Mouse (Mus musculus): ENCODE results near the gene Nfkbib.

Nfkbib gene

DNA sequence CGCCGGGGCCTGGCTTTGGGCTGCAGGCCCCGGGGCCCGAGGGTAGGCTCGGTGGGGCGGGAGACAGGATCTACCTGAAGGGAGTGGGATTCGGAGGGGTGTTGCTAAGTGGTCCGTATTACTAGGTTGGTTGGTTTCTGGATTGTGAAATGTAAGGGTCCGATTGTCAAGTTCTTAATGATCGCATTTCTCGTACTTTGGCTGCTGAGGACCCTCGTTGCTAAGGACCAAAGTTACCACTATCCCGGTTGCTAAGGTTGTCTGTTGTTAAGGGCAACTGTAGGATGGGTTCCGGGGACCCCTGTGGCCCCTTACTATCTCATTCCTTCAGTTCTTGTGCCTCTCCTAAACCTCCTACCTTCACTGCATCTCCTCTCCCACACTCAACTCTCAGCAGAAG lies 402 bp downstream of the Nfkbib start:
- DNase-seq (ENCODE audit: low spot score): no peak

DNA sequence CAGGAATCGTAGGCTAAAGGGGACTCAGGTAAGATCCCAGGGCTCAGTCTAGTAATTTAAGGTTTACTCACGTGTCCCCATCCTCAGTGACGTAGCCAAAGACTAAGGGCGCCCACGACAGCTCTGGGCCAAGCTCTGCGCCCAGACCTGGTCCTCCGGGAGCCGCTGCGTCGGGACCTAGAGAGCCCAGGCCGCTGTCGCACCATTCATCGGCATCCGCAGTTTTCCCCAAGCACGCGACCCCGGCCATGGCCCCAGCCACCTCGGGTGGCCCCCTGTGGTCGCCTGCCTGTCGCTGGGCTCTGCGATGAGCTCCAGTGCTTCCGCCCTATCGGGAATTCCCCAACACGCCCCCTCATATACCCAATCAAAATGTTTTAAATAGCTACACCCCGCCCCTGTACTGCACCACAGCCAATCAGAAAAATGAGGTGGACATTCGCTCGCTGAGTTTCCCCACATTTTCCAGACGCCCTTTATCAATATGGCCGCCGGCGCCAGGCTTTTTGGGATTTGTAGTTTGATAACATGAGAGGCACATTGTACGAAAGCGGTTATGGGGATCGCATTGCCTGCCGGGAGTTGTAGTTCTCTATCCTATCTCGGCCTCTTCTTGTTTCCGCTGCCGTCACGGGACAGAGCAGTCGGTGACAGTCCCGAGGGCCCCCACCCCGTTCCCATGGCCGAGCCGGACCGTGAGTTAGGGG lies 986 bp downstream of the Nfkbib start, which contains the start of gene Sirt2:
Gene Sirt2, plus strand, starts transcription at position 563 of the 707 bp plus-strand sequence.
- DNase-seq (ENCODE audit: low spot score): peak; percentile 97

DNA sequence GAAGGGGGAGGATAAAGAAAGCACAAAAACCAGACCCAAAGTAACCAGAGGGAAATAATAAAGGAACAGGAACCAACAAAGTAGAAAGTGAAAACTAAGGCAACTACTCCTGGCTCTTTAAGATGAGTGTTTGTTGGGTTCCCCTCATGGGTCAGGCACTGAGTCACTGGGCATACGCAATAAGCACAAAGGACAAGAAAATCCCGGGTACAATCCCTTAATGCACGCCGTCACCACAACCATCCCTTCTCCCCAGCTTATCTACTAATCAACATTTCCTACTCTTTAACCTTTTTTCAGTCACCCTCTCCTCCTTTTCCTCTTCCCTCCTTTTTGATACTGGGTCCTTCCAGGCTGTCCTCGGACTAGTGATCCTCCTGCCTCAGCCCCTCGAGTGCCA lies 2.1 kb downstream of the Nfkbib start:
- DNase-seq (ENCODE audit: low spot score): no peak

DNA sequence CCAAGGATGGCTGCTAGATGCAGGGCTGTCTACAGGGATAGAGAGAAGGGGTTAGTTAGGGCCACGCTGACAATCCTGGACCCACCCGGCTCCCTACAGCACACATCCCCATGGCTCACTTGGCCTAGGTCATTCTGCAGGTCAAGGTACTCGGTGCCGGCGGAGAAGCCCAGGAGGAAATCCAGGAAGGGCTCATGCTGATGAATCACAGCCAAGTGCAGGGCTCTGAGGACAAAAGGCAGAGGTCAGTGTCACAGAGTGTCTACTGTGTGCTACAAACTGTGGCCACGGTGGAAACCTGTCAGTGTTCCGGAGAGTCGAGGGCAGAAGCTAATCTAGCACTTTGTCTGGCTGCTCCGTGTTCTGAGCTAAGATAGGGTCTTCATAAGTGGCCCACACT lies 5.4 kb downstream of the Nfkbib start:
- no peak for DNase-seq (ENCODE audit: low spot score)

DNA sequence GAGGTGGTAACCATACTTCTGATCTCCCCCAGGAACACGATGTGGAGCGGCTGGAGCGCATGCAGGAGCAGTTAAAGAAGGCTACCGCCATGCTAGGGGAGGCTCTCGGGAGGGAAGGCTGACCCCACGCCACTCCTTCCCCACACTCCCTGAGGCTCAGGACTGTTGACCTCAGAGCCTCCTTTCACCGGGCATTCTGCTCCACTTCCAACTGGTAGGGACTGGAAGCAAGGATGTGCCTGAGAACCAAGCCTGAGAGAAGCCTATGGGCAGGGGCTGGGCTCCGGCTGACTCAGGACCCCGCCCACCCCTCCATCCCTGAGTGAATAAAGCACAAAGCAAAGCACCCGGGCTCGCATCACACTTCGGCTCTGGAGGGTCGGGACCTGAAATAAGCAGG lies 8.7 kb downstream of the Nfkbib start:
- no peak for DNase-seq (ENCODE audit: low spot score)

DNA sequence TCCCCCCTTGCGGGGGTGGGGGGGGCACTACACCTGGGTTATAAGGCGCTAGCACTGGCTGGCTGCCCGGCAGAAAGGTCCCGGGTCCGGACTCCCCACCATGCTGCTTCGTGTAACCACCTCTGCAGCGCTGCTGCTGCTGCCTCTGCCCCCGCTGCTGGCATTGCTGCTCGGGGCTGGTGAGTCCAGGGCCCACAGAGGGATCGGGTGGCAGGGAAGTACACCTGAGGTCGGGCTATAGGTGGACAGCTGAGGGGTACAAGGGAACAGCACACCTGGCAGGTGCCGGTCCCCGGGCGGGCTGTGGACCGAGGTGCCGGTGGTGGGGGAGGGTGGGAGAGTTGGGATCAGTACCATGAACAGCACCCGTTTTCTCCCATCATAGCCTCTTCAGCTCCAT lies 11.2 kb downstream of the Nfkbib start, which contains the start of gene Ccer2:
Gene Ccer2, plus strand, starts transcription at position 96 of the 400 bp plus-strand sequence.
- no peak for DNase-seq (ENCODE audit: low spot score)

- no peak for DNase-seq (ENCODE audit: low spot score)
These were observed 17.4 kb downstream of the Nfkbib start for GRCm38 (mm10) chr7:28749935-28750334.

DNA sequence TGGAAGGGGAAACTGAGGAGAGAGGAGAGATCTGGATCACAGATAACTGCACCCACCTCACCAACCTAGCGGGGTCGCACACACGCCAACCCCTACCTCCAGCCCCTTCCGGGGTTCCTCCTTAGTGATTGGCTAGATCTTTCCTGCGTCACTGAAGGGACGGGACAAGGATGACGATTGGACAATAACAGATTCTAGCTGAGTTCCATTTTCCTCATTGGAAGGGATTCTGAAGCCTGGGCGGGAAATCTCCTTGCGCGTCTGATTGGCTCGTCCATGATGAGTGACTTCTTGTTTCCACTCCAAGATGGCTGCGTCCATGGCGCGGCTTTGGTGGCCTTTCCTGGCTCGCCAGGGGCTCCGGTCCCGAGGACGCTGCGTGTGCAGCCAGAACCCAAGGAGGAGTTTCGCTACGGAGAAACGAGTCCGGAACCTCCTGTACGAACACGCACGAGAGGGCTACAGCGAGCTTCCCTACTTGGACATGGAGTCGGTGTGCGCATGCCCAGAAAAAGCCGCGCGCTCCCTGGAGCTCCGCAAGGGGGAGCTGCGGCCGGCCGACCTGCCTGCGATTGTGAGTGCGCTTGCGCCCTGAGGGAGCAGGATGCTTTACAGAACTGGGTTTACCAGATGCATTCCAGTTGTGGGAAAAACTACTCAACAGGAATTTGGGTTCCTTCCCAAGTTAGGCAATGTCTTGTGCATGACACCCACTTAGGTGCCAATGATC lies 25.4 kb downstream of the Nfkbib start, which contains the start of the genes Mrps12 and Sars2:
Gene Mrps12, minus strand, starts transcription at position 112 of the 730 bp plus-strand sequence.
Gene Sars2, plus strand, starts transcription at position 284 of the 730 bp plus-strand sequence.
- DNase-seq (ENCODE audit: low spot score): peak; percentile 97

DNA sequence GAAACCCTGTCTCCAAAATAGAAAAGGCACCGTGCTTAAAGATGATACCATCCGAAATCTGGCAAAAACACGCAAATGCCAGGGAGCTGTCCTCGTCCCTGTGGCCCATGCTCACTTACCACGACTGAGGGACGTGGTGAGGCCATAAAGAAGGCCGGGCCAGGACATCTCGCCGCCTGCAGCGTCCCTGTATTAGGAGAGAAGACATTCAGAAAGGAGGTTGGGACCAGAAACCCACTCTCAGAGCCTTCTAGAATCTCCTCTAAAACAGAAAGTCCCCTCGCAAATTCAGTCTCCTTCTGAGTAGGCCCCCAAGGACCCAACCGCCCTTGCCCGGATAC lies 26.0 kb downstream of the Nfkbib start:
- DNase-seq (ENCODE audit: low spot score): no peak

DNA sequence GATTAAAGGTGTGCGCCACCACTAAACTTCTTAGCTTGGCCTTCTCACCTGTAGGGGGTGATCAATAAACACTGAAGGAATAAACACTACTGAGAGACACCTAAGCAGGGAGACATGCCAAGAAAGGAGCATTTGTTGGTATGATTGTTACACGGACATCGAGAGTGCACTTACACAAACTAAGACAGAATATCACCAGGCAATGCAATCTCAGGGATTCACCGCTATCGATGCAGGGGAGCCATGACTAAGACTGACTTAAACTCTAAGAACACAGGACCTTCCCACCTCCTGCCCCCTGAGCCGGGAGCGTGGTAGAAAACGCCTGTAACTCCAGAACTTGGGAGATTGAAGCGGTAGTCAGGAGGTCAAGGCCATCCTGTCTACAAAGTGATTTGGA lies 26.4 kb downstream of the Nfkbib start:
- peak; percentile 42 for DNase-seq (ENCODE audit: low spot score)

GRCm38 (mm10) chr7:28739829-28740228 lies 27.5 kb downstream of the Nfkbib start:
- DNase-seq (ENCODE audit: low spot score): no peak

GRCm38 (mm10) chr7:28735701-28736100 lies 31.6 kb downstream of the Nfkbib start:
- no peak for DNase-seq (ENCODE audit: low spot score)

DNA sequence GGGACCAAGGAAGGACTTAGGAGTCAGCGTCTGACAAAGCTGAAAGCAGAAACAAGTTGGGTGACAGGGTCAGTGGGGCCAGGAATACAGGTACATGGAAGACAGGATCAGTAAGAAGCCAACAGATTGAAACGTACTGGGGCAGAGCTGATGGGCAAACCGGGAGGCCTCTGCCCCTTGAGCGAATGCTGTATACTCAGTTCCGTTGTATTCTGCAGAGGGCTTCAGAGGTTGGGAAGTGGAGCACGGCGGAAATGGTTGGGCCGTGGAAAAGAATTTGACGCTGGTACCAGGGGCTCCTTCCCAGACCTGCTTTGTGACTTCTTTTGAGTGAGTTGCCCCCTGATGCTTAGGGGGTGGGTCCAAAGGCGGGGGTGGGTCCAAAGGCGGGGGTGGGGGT lies 34.1 kb downstream of the Nfkbib start:
- DNase-seq (ENCODE audit: low spot score): no peak

DNA sequence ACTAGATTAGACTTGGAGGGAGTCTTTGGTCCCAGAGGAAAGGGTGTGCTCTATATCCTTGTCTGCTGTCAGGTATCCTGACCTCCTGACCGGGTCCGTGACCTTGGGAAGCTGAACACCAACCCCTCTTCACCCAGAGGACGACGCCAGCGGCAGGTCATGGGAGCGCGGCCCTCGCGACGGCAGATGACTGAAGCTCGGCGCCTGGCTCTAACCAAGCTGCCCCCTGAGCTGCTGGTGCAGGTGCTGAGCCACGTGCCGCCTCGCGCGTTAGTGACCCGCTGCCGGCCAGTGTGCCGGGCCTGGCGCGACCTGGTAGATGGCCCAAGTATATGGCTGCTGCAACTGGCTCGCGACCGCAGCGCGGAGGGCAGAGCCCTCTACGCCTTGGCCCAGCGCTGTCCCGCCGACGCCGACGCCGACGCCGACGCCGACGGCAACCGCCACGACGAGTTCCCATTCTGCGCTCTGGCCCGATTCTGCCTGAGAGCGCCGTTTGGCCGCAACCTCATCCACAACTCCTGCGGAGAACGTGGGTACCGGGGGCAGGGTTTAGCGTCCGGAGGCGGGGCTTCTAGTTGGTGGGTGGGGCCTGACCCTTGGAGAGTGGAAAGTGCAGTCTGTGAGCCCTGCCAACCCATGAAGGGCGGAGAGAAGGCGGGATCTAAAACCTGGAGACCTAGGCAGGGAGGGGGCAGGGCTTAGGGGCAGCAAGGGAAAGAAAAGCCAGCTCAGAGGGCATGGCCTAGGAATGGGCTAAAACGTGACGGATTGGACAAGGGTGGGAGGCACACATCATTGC lies 34.8 kb downstream of the Nfkbib start:
- DNase-seq (ENCODE audit: low spot score): no peak

GRCm38 (mm10) chr7:28727649-28728340 lies 39.5 kb downstream of the Nfkbib start:
- DNase-seq (ENCODE audit: low spot score): no peak

GRCm38 (mm10) chr7:28726600-28726999 lies 40.7 kb downstream of the Nfkbib start:
- peak; percentile 67 for DNase-seq (ENCODE audit: low spot score)

- no peak for DNase-seq (ENCODE audit: low spot score)
These were observed 42.7 kb downstream of the Nfkbib start for GRCm38 (mm10) chr7:28724613-28725012.

GRCm38 (mm10) chr7:28722079-28722478 lies 45.2 kb downstream of the Nfkbib start:
- DNase-seq (ENCODE audit: low spot score): no peak

- DNase-seq (ENCODE audit: low spot score): no peak
These were observed 46.4 kb downstream of the Nfkbib start for GRCm38 (mm10) chr7:28720753-28721537.

DNA sequence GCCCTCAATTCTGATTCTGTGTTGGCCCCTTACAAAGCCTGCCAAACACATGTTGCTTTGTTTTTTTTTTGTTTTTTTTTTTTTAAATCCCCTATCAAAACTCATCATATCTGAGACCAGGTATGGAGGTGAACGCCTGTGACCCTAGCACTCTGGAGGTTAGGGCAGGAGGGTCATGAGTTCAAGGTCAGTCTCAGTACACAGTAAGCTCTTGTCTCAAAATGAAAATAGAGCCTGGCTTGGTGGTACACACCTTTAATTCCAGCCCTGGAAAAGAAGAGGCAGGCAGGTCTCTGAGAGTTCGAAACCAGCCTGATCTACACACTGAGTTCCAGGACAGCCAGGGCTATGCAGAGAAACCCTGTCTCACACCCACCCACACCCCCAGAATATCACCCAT lies 47.7 kb downstream of the Nfkbib start:
- no peak for DNase-seq (ENCODE audit: low spot score)

GRCm38 (mm10) chr7:28719159-28719558 lies 48.2 kb downstream of the Nfkbib start:
- peak; percentile 35 for DNase-seq (ENCODE audit: low spot score)
